Mouse (Mus musculus): ENCODE measurements around the gene Gm27027.

Gm27027 gene

DNA sequence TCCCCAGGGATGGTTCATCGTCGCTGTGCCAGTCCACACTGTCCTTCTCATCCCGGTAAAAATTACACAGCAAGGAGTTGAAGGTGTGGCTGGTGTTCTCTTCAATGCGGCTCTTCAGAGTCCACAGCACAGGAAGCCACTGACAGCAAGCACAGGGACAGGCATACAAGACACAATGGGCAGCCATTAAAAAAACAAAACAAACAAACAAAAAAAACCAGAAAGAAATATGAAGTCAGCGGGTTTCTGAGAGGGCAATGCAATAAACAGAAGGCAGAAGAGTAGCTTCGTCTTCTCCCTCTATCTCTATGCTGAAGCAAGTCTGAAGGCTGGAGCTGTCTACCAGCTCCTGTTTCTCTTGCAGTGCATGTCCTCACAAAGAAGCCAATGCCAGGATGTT lies at the start of gene Gm27027:
Gm27027 (minus strand) TSS at position 101 of the 400 bp plus-strand sequence.
- DNase-seq (ENCODE audit: extremely low spot score), result no peak

GRCm38 (mm10) chr2:94045411-94046090 lies 49.4 kb upstream of the Gm27027 start:
- DNase-seq (ENCODE audit: extremely low spot score), result no peak

DNA sequence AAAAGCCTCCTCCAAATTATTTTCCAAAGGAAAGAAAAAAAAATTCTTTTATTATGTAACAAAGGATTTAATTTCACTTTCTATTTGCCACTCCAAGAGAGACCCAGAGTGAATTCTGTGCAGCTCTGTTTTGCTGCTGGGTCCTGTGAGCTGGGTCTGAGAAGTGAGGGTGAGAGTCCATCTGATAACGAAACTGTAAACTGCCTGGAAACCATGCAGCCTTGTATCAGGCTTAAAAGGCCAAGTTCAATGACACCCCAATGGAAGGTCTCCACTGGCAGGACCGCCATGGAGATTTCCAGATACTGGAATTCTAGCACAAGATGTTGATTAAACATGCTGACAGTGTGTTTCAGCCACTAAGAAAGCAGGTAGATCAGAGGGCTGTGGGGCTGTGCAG lies 48.0 kb upstream of the Gm27027 start:
- DNase-seq (ENCODE audit: extremely low spot score), result no peak

GRCm38 (mm10) chr2:94043662-94044061 lies 47.5 kb upstream of the Gm27027 start:
- DNase-seq (ENCODE audit: extremely low spot score), result peak; percentile 15

- no peak for DNase-seq (ENCODE audit: extremely low spot score)
Measured at GRCm38 (mm10) chr2:94042461-94042860, 46.3 kb upstream of the Gm27027 start.

- no peak for DNase-seq (ENCODE audit: extremely low spot score)
Measured at GRCm38 (mm10) chr2:94040391-94041125, 44.4 kb upstream of the Gm27027 start.

DNA sequence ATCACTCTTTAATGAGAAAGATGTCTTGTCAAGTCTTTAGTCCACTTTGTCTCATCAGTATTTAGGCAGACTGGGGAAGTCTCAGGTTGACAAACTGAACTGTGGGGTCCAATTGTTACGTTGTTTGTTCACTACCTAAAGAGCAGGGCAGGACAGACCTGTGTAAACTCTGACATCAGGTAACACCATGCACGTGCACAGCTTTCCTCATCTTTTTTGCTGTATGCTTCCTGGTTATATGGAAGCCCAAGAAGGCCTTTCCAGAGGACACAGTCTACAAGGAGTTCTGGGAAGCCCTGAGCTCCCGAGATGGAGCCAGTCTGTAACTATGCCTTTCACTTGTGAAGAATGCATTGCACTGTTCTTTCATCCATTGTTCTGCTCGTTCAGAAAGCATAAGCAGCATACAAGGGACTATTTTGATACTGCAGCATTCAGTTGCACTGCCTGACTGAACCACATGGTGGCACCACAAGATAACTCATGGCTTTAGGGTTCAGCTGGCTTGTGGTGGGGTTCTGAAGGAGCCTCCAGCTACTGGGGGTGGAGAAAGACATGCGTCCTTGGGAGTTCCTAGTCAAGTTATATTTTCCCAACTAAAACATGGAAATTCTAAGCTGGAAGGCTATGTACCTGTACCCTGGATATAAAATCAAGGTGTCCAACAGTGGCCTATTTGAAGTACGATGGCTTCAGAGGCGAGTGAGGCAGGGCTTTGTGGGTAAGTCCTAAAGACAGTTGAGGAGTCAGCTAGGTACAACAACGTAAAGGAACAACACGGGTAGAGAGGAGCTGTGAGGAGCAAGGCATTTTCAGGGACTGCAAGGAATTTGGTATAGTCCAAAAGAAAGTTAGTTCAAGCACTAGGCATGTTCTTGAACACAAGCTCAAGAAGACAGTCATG lies 39.5 kb upstream of the Gm27027 start:
- peak; percentile 54 for DNase-seq (ENCODE audit: extremely low spot score)

DNA sequence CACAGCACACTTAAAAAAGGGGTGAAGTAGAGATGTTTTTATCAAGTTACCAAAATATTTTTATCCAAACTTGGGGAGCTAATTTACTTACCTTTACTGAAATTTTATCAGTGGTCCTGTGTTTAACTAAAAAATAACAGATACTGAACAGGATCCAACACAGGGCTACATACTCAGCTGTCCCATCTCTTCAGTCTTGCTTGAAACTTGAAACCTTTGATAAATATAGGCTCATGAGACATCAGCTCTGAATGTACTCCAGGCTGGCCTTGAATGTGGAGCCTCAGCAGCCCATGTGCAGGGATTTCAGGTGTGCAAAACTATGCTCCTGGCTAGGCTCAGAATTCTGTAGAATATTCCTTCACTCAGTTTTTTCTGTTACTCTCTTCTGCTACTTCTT lies 34.4 kb upstream of the Gm27027 start:
- DNase-seq (ENCODE audit: extremely low spot score), result no peak

DNA sequence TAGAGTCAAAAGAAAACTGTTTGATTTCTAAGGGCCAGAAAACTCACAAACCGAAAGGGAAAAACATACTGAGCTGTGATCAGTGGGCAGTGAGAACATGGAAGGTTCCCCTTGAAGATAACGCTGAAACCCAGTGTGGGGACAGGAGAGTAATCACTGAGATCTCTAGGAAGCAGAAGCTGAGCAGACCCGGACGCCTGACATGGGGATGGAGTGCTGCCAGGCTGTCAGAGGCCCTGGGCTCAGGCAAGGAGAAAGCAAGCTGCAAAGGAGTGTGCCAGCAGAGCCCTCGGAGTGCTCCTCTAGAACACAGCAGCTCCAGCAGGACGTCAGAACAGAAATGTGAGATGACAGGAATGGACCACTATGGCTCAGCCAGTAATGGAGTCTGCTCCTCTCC lies 28.5 kb upstream of the Gm27027 start:
- DNase-seq (ENCODE audit: extremely low spot score), result no peak

DNA sequence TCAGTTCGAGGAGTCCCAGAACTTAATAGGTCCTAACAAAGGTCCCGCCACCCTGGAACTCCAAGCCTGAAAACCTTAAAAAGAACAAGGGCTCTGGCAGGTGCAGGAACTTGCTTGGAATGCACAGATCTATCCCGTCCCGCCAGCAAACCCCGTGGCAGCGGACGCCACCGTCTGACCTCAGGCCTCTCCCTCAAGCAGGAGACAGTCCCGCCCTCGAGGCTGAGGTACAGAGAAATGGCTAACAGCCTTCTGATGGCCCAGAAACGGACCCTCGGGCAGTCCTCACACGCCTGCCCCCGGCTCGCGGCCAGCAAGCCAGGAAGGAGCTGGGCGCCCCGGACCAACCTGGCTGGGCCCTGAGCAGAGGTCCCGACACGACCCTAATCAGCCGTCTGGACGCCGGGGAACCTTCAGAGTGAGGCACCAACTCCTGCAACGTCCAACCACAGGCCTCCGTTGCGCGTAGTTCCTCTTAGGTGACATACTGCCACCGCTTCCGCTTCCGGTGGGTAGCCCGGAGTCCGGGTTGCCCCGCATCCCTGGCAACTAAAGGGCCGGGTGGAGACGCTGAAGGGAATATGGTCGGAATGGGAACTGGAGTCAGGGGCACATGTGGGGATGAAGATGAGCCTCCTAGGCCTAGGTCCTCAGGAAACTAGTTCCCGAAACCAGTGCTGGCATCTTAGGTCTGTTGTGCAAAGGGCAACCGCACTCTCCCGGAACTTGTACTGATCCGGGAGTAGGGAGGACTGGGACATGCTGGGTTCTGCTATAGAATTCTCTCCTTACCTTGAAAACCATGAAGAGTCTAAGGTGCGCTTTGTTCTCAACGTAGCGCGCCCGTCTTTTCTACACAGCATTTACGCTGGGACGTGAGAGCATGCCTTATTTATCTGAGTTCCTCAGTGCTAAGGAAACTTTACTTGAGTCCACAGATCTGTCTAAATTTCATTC lies 14.5 kb upstream of the Gm27027 start, which contains the start of gene Alkbh3:
Alkbh3 (minus strand) TSS at position 473 of the 957 bp plus-strand sequence.
- DNase-seq (ENCODE audit: extremely low spot score), result peak; percentile 93

DNA sequence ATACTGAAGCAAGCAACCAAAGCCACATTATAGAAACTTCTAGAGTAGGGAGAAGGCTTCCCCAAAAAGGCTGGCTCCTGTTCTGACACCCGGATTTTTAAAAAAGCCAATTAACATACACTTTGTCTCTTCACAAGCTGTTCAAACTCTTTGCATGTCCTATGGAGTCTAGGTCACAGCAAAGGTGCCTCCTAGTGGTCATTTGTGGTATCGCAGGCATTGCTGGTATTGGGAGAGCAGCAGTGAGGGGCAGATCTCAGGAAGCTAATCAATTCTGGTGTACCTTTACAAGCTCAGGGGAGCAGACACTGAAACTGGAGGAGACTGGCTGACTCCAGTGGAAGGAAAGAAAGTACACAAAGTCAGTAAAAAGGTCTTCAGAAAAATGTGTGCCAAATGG lies 6.2 kb upstream of the Gm27027 start:
- DNase-seq (ENCODE audit: extremely low spot score), result peak; percentile 77

DNA sequence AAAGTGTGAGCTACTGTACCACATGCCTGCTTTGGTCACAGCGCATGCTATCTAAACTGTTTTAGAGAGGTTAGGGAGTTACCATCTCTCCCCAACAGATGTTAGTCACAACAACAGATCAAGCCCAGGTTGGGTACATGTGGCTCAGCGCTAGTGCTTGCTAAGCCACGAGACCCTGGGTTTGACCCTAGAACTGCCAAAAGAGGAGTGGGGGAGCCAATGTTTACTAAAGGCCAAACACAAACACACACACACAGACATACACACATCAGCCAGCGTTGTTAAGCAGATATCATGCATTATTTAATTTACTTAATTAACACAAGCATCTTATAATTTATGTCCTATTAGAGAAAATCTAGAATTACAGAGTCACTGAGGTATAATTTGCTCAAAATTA lies 5.8 kb upstream of the Gm27027 start:
- no peak for DNase-seq (ENCODE audit: extremely low spot score)

DNA sequence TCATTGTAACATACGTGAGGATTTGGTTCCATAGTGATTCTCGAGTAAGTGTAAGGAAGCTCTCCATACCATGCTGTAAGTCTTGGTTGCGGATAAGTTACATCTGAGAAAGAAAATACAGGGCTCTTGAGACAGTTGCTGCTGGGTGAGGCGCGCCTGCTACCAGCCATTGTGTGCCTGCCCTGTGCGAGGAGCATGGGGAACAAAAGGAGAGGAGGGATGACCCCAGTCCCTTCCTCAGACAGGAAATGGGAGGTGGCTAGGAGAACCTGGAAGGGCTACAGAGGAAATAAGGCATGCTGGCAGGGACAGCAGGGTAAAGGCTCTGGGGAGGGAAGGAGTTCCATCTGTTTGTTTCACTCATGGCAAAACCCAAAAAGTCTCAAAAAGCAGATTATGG lies 5.3 kb upstream of the Gm27027 start:
- no peak for DNase-seq (ENCODE audit: extremely low spot score)

GRCm38 (mm10) chr2:93992810-93993209 lies 3.3 kb downstream of the Gm27027 start:
- no peak for DNase-seq (ENCODE audit: extremely low spot score)

DNA sequence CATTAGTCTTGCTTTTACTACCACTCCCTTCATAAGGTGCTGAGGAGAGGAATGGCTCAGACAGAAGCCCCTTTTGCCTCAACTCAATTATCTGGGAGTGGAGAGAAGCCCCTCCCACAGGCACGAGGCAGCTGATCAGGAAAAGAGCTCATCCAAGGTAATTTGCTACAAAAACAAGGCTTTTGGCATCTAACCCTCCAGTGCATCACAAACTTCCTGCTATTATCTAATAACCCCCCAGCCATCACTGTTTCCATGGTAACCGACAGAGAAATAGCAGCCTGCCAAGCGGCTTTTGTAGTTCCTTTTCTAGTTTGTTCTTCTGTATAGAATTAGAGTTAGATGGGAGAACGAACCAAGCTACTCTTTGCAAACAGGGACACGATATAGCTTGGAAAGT lies 3.9 kb downstream of the Gm27027 start:
- no peak for DNase-seq (ENCODE audit: extremely low spot score)

GRCm38 (mm10) chr2:93991336-93991735 lies 4.8 kb downstream of the Gm27027 start:
- no peak for DNase-seq (ENCODE audit: extremely low spot score)

DNA sequence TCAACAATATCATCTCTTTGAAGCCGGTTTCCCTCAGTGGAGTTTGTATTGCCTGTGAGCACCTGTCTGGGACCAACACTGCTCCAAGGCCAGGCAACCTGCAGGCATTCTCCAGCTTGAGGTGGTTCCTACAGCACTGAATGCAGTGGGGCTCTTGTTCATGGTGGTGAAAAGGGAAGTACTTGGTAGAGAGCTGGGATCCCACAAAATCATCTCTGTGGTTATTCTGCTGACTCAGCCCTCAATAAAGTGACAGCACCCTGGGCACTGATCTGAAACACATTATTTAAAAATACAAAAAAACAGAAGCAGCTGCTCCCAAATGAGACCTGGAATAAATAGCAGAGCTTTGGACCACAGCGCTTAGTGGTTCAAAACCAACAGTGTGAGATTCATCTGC lies 7.7 kb downstream of the Gm27027 start:
- no peak for DNase-seq (ENCODE audit: extremely low spot score)

DNA sequence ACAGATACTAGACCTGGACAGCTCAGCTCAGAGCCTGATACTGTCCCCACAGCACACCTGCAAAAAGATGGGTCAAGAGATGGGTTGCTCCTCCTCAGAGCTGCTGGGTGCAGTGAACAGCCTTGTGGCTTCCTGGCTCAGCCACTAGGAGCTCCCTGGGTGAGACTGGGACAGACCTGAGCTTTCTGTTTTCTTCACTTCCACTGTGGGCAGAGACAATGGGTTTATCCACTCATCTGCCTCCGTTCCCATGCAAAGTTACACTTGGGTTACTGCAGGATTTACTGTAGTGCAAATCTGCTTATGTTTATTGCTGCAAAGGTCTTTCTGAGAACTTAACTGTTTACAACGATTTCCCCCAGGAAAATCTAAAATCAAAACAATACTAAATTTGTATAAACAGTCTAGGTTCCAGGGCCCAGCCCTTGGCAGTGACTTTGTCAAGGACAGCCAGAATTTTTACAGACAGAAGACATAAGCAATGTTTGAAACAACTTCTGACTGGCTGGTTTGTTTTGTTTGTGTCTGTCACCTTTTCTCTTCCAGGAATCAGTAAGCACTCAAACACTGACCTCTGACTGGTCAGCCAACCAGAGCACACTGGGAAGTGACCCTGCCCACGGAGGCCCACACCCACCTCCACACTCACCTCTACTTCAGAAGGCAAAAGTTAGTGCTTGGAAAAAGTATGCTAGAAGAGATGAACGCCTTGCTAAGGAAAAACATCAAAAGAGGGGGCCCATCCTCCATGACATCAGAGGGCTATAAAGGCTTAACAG lies 13.5 kb downstream of the Gm27027 start:
- no peak for DNase-seq (ENCODE audit: extremely low spot score)

DNA sequence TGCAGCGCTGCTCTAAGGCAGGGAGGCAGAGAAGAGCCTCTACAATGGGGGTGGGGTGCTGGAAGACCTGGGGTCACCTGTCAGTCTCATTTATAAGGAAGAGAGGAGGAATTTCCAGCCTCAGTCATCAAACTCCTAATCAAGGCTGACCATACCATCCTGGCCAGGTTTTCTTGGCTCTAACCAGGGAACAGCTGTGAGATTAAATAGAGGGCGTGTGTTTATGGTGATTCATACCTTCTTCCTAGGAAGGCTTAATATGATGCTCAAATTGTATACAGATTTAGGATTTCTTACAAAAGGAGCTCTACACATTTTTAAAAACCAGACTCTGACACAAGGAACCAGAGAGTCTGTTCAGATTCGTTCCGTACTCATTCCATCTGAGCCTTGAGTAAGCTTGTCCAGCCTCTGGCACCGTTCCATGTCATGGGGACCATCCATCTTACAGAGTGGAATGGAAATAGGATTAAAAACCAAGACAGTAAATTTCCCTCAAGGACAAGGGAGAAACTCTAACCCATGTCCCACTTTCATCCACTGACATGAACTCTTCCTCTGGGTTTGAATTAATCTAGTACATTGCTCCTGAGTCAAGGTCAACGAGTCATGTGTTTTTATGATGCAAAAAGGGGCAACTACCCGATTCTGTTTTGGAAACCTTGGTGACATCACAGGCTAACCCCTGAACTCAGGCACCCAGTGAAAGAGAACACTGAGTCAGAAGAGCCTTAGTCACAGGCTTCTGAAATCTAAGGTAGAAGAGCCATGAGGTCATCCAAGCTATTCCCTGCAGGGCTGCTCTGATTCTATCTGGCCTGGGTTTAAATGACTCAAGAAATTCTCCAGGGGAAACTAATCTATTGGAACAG lies 16.7 kb downstream of the Gm27027 start:
- no peak for DNase-seq (ENCODE audit: extremely low spot score)

Data from embryo, embryonic 9.5 days (tissue).